Mouse (Mus musculus): ENCODE results near the gene Olfr822. TPM values are rescaled to one million over a fixed set of nuclear protein-coding genes. Genes with fewer than 3 reads are reported as not detected.
A peak's percentile ranks its signal among the peaks of the same experiment; 100 is the strongest.
"Not testable (repeated sequence)": the region's sequence is repeated elsewhere in the genome, so short reads cannot be mapped to it uniquely, and the experiment has no call there.

Olfr822 gene
- not detected for total RNA-seq (2021)
- long read RNA-seq, experiment 1, result 0 reads
- long read RNA-seq, experiment 2, result 0 reads

GRCm38 (mm10) chr10:130070910-130071309 is at the start of gene Olfr822:
Gene Olfr822, plus strand, starts transcription at chr10:130071210.
- intact Hi-C loops (cut with DNase I; ENCODE audit: low total_unique reads), result no loop called here
- DNase-seq, result no peak

DNA sequence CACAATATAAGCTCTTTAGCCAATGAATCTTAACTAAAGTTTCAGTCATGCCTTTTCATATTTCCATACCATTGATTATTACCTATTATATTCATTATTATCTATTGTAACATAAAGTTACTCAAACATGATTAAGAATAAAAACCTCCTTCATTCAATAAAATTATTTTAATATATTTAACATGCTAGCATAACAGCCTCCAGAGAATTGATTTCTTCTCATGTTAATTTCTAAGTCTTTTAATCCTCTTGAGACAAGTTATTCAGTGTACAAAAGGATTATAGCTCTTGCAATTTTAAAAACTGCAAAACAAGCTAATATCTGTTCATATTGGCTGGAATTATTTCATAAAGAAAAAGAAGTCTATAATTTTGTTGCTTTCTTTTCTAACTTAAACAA is 41.0 kb upstream of the Olfr822 start, which contains the start of gene Olfr821:
Gene Olfr821, plus strand, starts transcription at position 301 of the 400 bp plus-strand sequence.
- intact Hi-C loops (cut with DNase I; ENCODE audit: low total_unique reads), result no loop called here
- DNase-seq, result no peak

GRCm38 (mm10) chr10:130037096-130037495 is 33.9 kb upstream of the Olfr822 start:
- intact Hi-C loops (cut with DNase I; ENCODE audit: low total_unique reads), result no loop called here
- DNase-seq, result no peak

GRCm38 (mm10) chr10:130092838-130093440 is 21.9 kb downstream of the Olfr822 start:
- intact Hi-C loops (cut with DNase I; ENCODE audit: low total_unique reads), result no loop called here
- DNase-seq, result peak; percentile 11

GRCm38 (mm10) chr10:130096104-130096503 is 25.1 kb downstream of the Olfr822 start:
- DNase-seq, result no peak
- intact Hi-C loops (cut with DNase I; ENCODE audit: low total_unique reads), result no loop called here

DNA sequence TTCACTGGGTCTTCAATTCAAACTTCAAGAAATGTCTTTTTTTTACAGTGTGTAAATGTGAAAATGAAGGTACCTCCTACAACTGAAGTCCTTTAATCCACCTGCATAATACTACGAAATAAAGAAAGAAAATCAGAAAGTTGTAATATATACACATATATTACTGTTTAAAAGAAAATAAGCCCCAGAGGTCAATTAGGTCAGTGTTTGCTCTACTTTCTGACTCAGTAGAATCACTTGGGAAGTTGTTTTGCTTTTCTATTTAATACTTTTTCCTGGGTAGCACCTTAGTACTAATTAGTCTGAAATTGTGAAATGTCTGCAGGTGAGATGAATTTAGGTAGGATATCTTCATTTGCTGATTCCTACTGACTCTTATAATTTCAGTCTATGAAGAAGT is 44.3 kb downstream of the Olfr822 start, which contains the start of gene Olfr823:
Gene Olfr823, minus strand, starts transcription at position 101 of the 400 bp plus-strand sequence.
- intact Hi-C loops (cut with DNase I; ENCODE audit: low total_unique reads), result not testable (repeated sequence)

DNA sequence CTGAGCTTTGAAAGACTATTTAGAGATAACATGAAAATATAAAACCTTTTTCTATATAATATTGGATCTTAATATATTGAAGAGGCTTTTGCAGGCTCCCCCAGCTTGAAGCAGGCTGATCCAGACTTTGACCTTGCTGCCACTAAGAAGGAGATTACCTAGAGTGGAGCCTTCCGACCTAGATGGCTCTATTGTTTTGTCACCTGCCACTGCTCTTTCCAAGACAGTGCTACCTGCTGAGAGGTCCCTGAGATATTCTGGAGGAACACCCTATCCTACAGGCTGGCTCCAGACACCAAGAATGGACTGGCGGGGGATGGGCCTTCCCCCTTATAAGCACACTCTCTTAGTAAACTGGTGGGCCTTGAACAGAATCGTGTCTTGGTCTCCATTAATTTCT is 45.0 kb downstream of the Olfr822 start:
- DNase-seq; intact Hi-C loops (cut with DNase I; ENCODE audit: low total_unique reads): not testable (repeated sequence)

More for the DNA sequence above, 44.3 kb downstream of the Olfr822 start, which contains the start of gene Olfr823:
- DNase-seq, result not testable (repeated sequence)

Other genes starting within 250 kb of the Olfr822 start
- not detected for gene Olfr812, start 225.1 kb upstream of the Olfr822 start, total RNA-seq (2021)
- gene Olfr813, start 215.8 kb upstream of the Olfr822 start, total RNA-seq (2021), result not detected
- not detected for gene Olfr814, start 191.4 kb upstream of the Olfr822 start, total RNA-seq (2021)
- gene Olfr815, start 165.3 kb upstream of the Olfr822 start, total RNA-seq (2021), result not detected
- not detected for gene Olfr816, start 155.6 kb upstream of the Olfr822 start, total RNA-seq (2021)
- gene Olfr818, start 122.1 kb upstream of the Olfr822 start, total RNA-seq (2021), result not detected
- not detected for gene Olfr819, start 103.9 kb upstream of the Olfr822 start, total RNA-seq (2021)
- not detected for gene Olfr247, start 95.1 kb upstream of the Olfr822 start, total RNA-seq (2021)
- gene Gm10310, start 86.1 kb upstream of the Olfr822 start, total RNA-seq (2021), result not detected
- gene Olfr820, start 58.6 kb upstream of the Olfr822 start, total RNA-seq (2021), result not detected
- gene Olfr821, start 40.9 kb upstream of the Olfr822 start, total RNA-seq (2021), result not detected
- gene Olfr823, start 44.2 kb downstream of the Olfr822 start, total RNA-seq (2021), result not detected
- not detected for gene Olfr824, start 58.8 kb downstream of the Olfr822 start, total RNA-seq (2021)
- gene Olfr825, start 95.6 kb downstream of the Olfr822 start, total RNA-seq (2021), result not detected
- not detected for gene Olfr826, start 113.0 kb downstream of the Olfr822 start, total RNA-seq (2021)
- not detected for gene Olfr827, start 143.2 kb downstream of the Olfr822 start, total RNA-seq (2021)
- not detected for gene Neurod4, start 209.0 kb downstream of the Olfr822 start, total RNA-seq (2021)